Mouse (Mus musculus): ENCODE data around the gene Skiv2l. TPM values are rescaled to one million over a fixed set of nuclear protein-coding genes. Genes with fewer than 3 reads are reported as not detected.
"Not testable (repeated sequence)": the region's sequence is repeated elsewhere in the genome, so short reads cannot be mapped to it uniquely, and the experiment has no call there.

The Skiv2l gene
- polyA plus RNA-seq, 1 experiment from 2014 or later = 62.1 TPM

DNA sequence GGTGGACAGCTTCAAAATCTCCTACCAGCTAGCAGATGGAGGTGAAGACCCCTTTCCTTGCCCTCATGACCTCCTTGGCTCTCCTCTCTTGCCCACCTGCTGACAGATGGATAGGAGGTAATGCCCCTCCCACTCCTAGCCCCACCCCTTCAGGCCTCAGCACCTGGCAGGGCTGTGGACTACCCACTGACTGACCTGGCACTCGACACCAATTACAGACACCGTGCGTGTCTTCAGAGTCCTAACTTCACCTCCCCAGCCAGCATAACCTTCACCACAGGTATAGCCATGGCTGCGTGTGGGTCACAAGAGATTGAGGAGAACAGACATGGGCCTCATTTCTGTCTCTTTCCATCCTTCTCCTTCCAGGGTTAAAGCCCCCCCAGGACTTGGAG, 50.5 kb downstream of the Skiv2l start:
- H3K4me1 ChIP-seq (ENCODE audit: control insufficient read depth, insufficient read depth, low read length) = no peaks in the 10 kb centered on the region
- no peak for ATAC-seq
- 96% methylated on average over 4 of the region's 4 CpGs for WGBS

DNA sequence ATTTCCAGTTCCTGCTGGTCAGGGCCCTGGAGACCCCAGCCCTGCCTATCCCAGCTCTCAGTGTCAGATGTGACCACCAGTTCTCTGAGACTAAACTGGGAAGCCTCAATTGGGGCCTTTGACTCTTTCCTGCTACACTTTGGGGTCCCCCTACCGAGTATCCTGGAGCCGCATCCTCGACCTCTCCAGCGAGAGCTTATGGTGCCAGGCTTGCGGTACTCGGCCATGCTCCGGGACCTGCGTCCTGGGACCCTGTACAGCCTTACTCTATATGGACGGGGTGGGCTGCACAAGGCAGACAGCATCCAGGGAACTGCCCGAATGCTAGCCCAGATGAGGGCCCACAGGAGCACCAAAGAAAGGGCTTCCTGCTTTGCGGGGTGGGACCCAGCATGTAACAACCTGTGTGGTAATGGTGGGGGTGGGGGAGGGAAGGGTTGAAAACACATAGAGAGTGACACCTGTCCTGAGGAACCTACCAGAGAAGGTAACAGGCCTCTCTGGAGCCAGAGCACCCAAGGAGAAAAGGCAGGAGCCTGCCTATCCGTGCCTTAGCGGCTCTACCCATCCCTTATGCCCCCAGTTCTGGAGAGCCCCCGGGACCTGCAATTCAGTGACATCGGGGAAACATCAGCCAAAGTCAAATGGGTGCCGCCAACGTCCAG, 51.0 kb downstream of the Skiv2l start:
- H3K9ac ChIP-seq (ENCODE audit: low read depth, low read length) = no peak overlapping the region
- H3K27ac ChIP-seq (ENCODE audit: low read length) = no peak overlapping the region
- no peak for ATAC-seq

More for the DNA sequence above, 50.5 kb downstream of the Skiv2l start:
- Histone ChIP-seq H3K4me3 (ENCODE audit: low read depth, low read length) (no peak overlapping the region), H3K4me2 (ENCODE audit: low read length) (no peak overlapping the region), H3K9me3 (replicated peaks; ENCODE audit: control insufficient read depth, low read length, poor library complexity, severe bottlenecking) (no peaks in the 10 kb centered on the region), H3K9ac (ENCODE audit: low read depth, low read length) (no peak overlapping the region), H3K36me3 (ENCODE audit: control insufficient read depth, insufficient read depth, low read length) (no peaks in the 10 kb centered on the region), H3K27me3 (ENCODE audit: control insufficient read depth, insufficient read depth, low read depth, low read length) (no peaks in the 10 kb centered on the region), H3K27ac (ENCODE audit: low read length) (no peak overlapping the region)

DNA sequence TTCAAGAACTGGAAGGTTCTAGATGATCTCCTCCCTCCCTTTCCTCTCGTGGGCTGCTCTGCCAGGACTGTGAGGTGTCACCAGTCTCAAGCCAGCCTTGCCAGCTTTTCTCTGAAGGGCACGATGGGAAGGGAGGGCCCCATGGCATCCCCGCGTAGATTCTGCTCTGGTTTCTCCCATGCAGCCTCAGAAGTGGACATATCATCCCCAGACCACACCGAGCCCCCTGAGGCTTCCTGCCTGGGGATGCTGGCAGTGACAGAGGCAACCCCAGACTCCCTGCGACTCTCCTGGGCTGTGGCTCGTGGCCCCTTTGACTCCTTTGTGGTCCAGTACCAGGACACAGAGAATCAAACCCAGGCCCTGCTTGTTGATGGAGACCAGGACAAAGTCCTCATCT, 51.9 kb downstream of the Skiv2l start:
- not testable (repeated sequence) for H3K27ac ChIP-seq (ENCODE audit: low read length); H3K9me3 ChIP-seq (replicated peaks; ENCODE audit: control insufficient read depth, low read length, poor library complexity, severe bottlenecking); H3K36me3 ChIP-seq (ENCODE audit: control insufficient read depth, insufficient read depth, low read length); H3K4me1 ChIP-seq (ENCODE audit: control insufficient read depth, insufficient read depth, low read length); ATAC-seq; H3K27me3 ChIP-seq (ENCODE audit: control insufficient read depth, insufficient read depth, low read depth, low read length); H3K4me2 ChIP-seq (ENCODE audit: low read length); H3K4me3 ChIP-seq (ENCODE audit: low read depth, low read length); H3K9ac ChIP-seq (ENCODE audit: low read depth, low read length)
- 79% methylated on average over 6 of the region's 7 CpGs for WGBS

More for the DNA sequence above, 51.0 kb downstream of the Skiv2l start:
- H3K36me3 ChIP-seq (ENCODE audit: control insufficient read depth, insufficient read depth, low read length) = no peaks in the 10 kb centered on the region
- WGBS = 87% methylated on average over 14 of the region's 17 CpGs
- no peaks in the 10 kb centered on the region for H3K4me1 ChIP-seq (ENCODE audit: control insufficient read depth, insufficient read depth, low read length)
- no peaks in the 10 kb centered on the region for H3K9me3 ChIP-seq (replicated peaks; ENCODE audit: control insufficient read depth, low read length, poor library complexity, severe bottlenecking)
- H3K4me3 ChIP-seq (ENCODE audit: low read depth, low read length) = no peak overlapping the region
- H3K27me3 ChIP-seq (ENCODE audit: control insufficient read depth, insufficient read depth, low read depth, low read length) = no peaks in the 10 kb centered on the region
- H3K4me2 ChIP-seq (ENCODE audit: low read length) = no peak overlapping the region

GRCm38 (mm10) chr17:34797211-34797995, 52.6 kb downstream of the Skiv2l start:
- H3K9ac ChIP-seq (ENCODE audit: low read depth, low read length); H3K4me3 ChIP-seq (ENCODE audit: low read depth, low read length); H3K4me2 ChIP-seq (ENCODE audit: low read length); H3K36me3 ChIP-seq (ENCODE audit: control insufficient read depth, insufficient read depth, low read length); H3K27me3 ChIP-seq (ENCODE audit: control insufficient read depth, insufficient read depth, low read depth, low read length); H3K4me1 ChIP-seq (ENCODE audit: control insufficient read depth, insufficient read depth, low read length); H3K9me3 ChIP-seq (replicated peaks; ENCODE audit: control insufficient read depth, low read length, poor library complexity, severe bottlenecking); ATAC-seq; H3K27ac ChIP-seq (ENCODE audit: low read length): not testable (repeated sequence)
- 94% methylated on average over 10 of the region's 10 CpGs for WGBS

GRCm38 (mm10) chr17:34796311-34797140, 53.5 kb downstream of the Skiv2l start:
- Histone ChIP-seq H3K4me2 (ENCODE audit: low read length) (no peak overlapping the region), H3K27ac (ENCODE audit: low read length) (no peak overlapping the region), H3K36me3 (ENCODE audit: control insufficient read depth, insufficient read depth, low read length) (no peaks in the 10 kb centered on the region), H3K27me3 (ENCODE audit: control insufficient read depth, insufficient read depth, low read depth, low read length) (no peaks in the 10 kb centered on the region), H3K9ac (ENCODE audit: low read depth, low read length) (no peak overlapping the region), H3K4me1 (ENCODE audit: control insufficient read depth, insufficient read depth, low read length) (no peaks in the 10 kb centered on the region), H3K9me3 (replicated peaks; ENCODE audit: control insufficient read depth, low read length, poor library complexity, severe bottlenecking) (no peaks in the 10 kb centered on the region), H3K4me3 (ENCODE audit: low read depth, low read length) (no peak overlapping the region)
- ATAC-seq = no peak
- 86% methylated on average over 8 of the region's 8 CpGs for WGBS

GRCm38 (mm10) chr17:34795633-34796032, 54.4 kb downstream of the Skiv2l start:
- Histone ChIP-seq H3K4me2 (ENCODE audit: low read length) (no peak overlapping the region), H3K36me3 (ENCODE audit: control insufficient read depth, insufficient read depth, low read length) (no peaks in the 10 kb centered on the region), H3K4me3 (ENCODE audit: low read depth, low read length) (no peak overlapping the region), H3K4me1 (ENCODE audit: control insufficient read depth, insufficient read depth, low read length) (no peaks in the 10 kb centered on the region), H3K27ac (ENCODE audit: low read length) (no peak overlapping the region), H3K27me3 (ENCODE audit: control insufficient read depth, insufficient read depth, low read depth, low read length) (no peaks in the 10 kb centered on the region), H3K9ac (ENCODE audit: low read depth, low read length) (no peak overlapping the region), H3K9me3 (replicated peaks; ENCODE audit: control insufficient read depth, low read length, poor library complexity, severe bottlenecking) (no peaks in the 10 kb centered on the region)
- WGBS = 64% methylated on average over 9 of the region's 9 CpGs
- no peak for ATAC-seq

DNA sequence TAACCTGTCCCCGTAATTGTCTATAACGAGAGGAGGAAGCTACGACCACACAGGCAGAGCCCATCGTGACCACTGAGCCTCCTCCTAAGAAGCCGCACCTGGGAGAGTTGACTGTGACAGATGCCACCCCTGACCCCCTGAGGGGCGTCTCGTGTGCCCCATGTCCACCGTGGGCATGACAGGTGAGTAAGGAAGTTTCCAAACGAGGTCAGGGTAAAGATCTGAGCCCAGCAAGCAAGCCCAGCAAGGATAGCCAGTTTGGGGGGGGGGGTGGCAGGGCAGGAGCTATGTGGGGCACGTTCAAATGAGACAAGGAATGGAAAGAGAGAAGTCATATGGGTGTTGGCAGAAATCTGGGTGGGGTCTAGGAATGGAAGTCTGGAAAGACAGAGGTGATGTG, 55.0 kb downstream of the Skiv2l start:
- Histone ChIP-seq H3K9ac (ENCODE audit: low read depth, low read length) (no peak overlapping the region), H3K36me3 (ENCODE audit: control insufficient read depth, insufficient read depth, low read length) (no peaks in the 10 kb centered on the region), H3K27me3 (ENCODE audit: control insufficient read depth, insufficient read depth, low read depth, low read length) (no peaks in the 10 kb centered on the region), H3K9me3 (replicated peaks; ENCODE audit: control insufficient read depth, low read length, poor library complexity, severe bottlenecking) (no peaks in the 10 kb centered on the region), H3K4me1 (ENCODE audit: control insufficient read depth, insufficient read depth, low read length) (no peaks in the 10 kb centered on the region), H3K27ac (ENCODE audit: low read length) (no peak overlapping the region), H3K4me3 (ENCODE audit: low read depth, low read length) (no peak overlapping the region), H3K4me2 (ENCODE audit: low read length) (no peak overlapping the region)
- no peak for ATAC-seq
- 84% methylated on average over 10 of the region's 10 CpGs for WGBS

Data from midbrain, embryonic 16.5 days (tissue).